22 mouse cellular contexts compared by ENCODE assay signal in genomic region chr5:3461401-3461800, GRCm38 (mm10).
DNase-seq lines count a peak whose midpoint lies in the region; ATAC-seq and TF ChIP-seq lines count a peak whose summit lies in the region.
"Had no signal": no experiment of that assay in that cellular context is flagged by ENCODE, and none has a peak within 500 bp of the region (broad histone marks: within the 10 kb centered on the region; RNA-seq: fewer than 3 reads in every experiment).

No protein-coding gene starts in this region.

- H3K27me3 ChIP-seq in limb, embryonic 11.5 days (ENCODE audit: control insufficient read depth, insufficient read depth, low read length) = no peaks in the 10 kb centered on the region
- H3K27me3 ChIP-seq in limb, embryonic 10.5 days (ENCODE audit: low read depth, poor library complexity, severe bottlenecking) = no peaks in the 10 kb centered on the region
- no peaks in the 10 kb centered on the region for H3K27me3 ChIP-seq in MEL (ENCODE audit: control insufficient read depth in 1 of 2, insufficient read depth in 2 of 2, low read length in 2 of 2)
- H3K27me3 ChIP-seq: forebrain, embryonic 12.5 days; heart, embryonic 15.5 days; limb, embryonic 12.5 days; liver, embryonic 13.5 days; midbrain, embryonic 12.5 days; neural tube, embryonic 13.5 days had no signal

- no peak for TF ChIP-seq CTCF in MEL (IDR thresholded peaks at IDR 0.05 in 2 of 3, conservative IDR thresholded peaks at IDR 0.05 in 1 of 3; ENCODE audit: control insufficient read depth in 1 of 3, insufficient read depth in 1 of 3, low read depth in 2 of 3, low read length in 3 of 3, poor library complexity in 1 of 3, severe bottlenecking in 1 of 3)

- H3K4me3 ChIP-seq in limb, embryonic 11.5 days (ENCODE audit: low read depth, low read length) = no peak overlapping the region
- no peak overlapping the region for H3K4me3 ChIP-seq in limb, embryonic 10.5 days
- H3K4me3 ChIP-seq in MEL (ENCODE audit: control insufficient read depth in 1 of 2, insufficient read depth in 1 of 2, low read depth in 2 of 2, low read length in 2 of 2) = no peak overlapping the region
- H3K4me3 ChIP-seq: embryonic facial prominence, embryonic 10.5 days; forebrain, embryonic 12.5 days; heart, adult 2 months; heart, embryonic 15.5 days; limb, embryonic 12.5 days; liver, embryonic 13.5 days; midbrain, embryonic 12.5 days; neural tube, embryonic 13.5 days had no signal

- no peak for TF ChIP-seq RAD21 in MEL (IDR thresholded peaks at IDR 0.05; ENCODE audit: low read depth, low read length)

- DNase-seq in limb, embryonic 11.5 days (ENCODE audit: low spot score) = peak; percentile 18
- no peak for DNase-seq in limb, embryonic 10.5 days (ENCODE audit: low spot score)
- DNase-seq in MEL (ENCODE audit: low read depth, low spot score) = peak; percentile 49
- peak; percentile 12 for DNase-seq in naive thymus-derived CD4-positive, alpha-beta T cell, adult 2 months (ENCODE audit: low read depth)
- DNase-seq in embryo, embryonic 11 days = no peak
- DNase-seq in gastrocnemius, postnatal 36 days = no peak
- DNase-seq: cerebellum, postnatal 25 days; heart, adult 2 months; heart, postnatal 4 days; kidney, adult 11 months; liver, embryonic 13.5 days; lung, postnatal 14 days had no signal

- TF ChIP-seq POLR2A in MEL (IDR thresholded peaks at IDR 0.05; ENCODE audit: control insufficient read depth in 1 of 2, insufficient read depth in 1 of 2, low read depth in 1 of 2, low read length in 2 of 2, poor library complexity in 1 of 2) = no peak

- H3K4me1 ChIP-seq in limb, embryonic 11.5 days (ENCODE audit: control insufficient read depth, insufficient read depth, low read length) = peaks cover 19% of the 10 kb centered on the region
- H3K4me1 ChIP-seq in limb, embryonic 10.5 days = peaks cover 44% of the 10 kb centered on the region
- H3K4me1 ChIP-seq in MEL (ENCODE audit: control insufficient read depth in 1 of 2, insufficient read depth in 2 of 2, low read length in 2 of 2) = no peaks in the 10 kb centered on the region; a peak in 1 of 4 replicates
- H3K4me1 ChIP-seq: forebrain, embryonic 12.5 days; midbrain, embryonic 12.5 days; neural tube, embryonic 13.5 days had no signal

- no peak for TF ChIP-seq EP300 in MEL (IDR thresholded peaks at IDR 0.05; ENCODE audit: low read depth in 1 of 2, low read length in 2 of 2)

- no peak overlapping the region for H3K4me2 ChIP-seq in limb, embryonic 11.5 days (ENCODE audit: low read depth, severe bottlenecking)
- H3K4me2 ChIP-seq: forebrain, embryonic 12.5 days; heart, embryonic 15.5 days; limb, embryonic 12.5 days; liver, embryonic 13.5 days; midbrain, embryonic 12.5 days; neural tube, embryonic 13.5 days had no signal

- no peaks in the 10 kb centered on the region for H3K36me3 ChIP-seq in limb, embryonic 11.5 days (ENCODE audit: control insufficient read depth, insufficient read depth, low read length)
- peaks cover 6% of the 10 kb centered on the region; the same call in 1 of the 2 replicates for H3K36me3 ChIP-seq in limb, embryonic 10.5 days
- H3K36me3 ChIP-seq in MEL (ENCODE audit: control insufficient read depth in 1 of 2, insufficient read depth in 2 of 2, low read length in 2 of 2) = peaks cover 0 to 33% of the 10 kb centered on the region in 2 experiments; a peak in 3 of 4 replicates
- H3K36me3 ChIP-seq: embryonic facial prominence, embryonic 10.5 days; forebrain, embryonic 12.5 days; heart, embryonic 15.5 days; limb, embryonic 12.5 days; liver, embryonic 13.5 days; midbrain, embryonic 12.5 days; neural tube, embryonic 13.5 days had no signal

- no peak overlapping the region for H3K9ac ChIP-seq in limb, embryonic 11.5 days (ENCODE audit: low read length)
- H3K9ac ChIP-seq in MEL (ENCODE audit: control insufficient read depth, low read depth, low read length, poor library complexity, severe bottlenecking) = no peak overlapping the region
- H3K9ac ChIP-seq: forebrain, embryonic 12.5 days; heart, embryonic 15.5 days; limb, embryonic 12.5 days; liver, embryonic 13.5 days; midbrain, embryonic 12.5 days; neural tube, embryonic 13.5 days had no signal

- H3K79me2 ChIP-seq in MEL (ENCODE audit: control insufficient read depth, insufficient read depth, low read length, poor library complexity) = peaks cover 22% of the 10 kb centered on the region

- ATAC-seq in limb, embryonic 11.5 days (ENCODE audit: insufficient number of reproducible peaks, low FRiP score, low TSS enrichment, low read depth) = no peak
- ATAC-seq in granulocyte monocyte progenitor cell, adult 5-6 weeks (replicated peaks; ENCODE audit: poor library complexity, severe bottlenecking) = peak; percentile 60
- no peak for ATAC-seq in erythroid progenitor cell, adult 5-6 weeks (replicated peaks; ENCODE audit: low FRiP score, poor library complexity, severe bottlenecking)
- ATAC-seq: hindbrain, embryonic 16.5 days had no signal

- intact Hi-C loops in gastrocnemius, postnatal 36 days (cut with DNase I) = no loop called here

- WGBS in limb, embryonic 11.5 days = 87% methylated on average over 7 of the region's 7 CpGs
- WGBS in limb, embryonic 10.5 days = 95% methylated on average over 7 of the region's 7 CpGs

- no peaks in the 10 kb centered on the region for H3K9me3 ChIP-seq in limb, embryonic 11.5 days (ENCODE audit: control insufficient read depth, low read length)
- H3K9me3 ChIP-seq in limb, embryonic 10.5 days (replicated peaks) = no peaks in the 10 kb centered on the region
- no peaks in the 10 kb centered on the region for H3K9me3 ChIP-seq in MEL (replicated peaks; ENCODE audit: insufficient read depth, low read length)
- H3K9me3 ChIP-seq: embryonic facial prominence, embryonic 10.5 days; forebrain, embryonic 12.5 days; heart, embryonic 15.5 days; limb, embryonic 12.5 days; liver, embryonic 13.5 days; midbrain, embryonic 12.5 days; neural tube, embryonic 13.5 days had no signal

- no peak overlapping the region for H3K27ac ChIP-seq in limb, embryonic 11.5 days (replicated peaks; ENCODE audit: low read depth, low read length)
- no peak overlapping the region for H3K27ac ChIP-seq in limb, embryonic 10.5 days
- no peak overlapping the region for H3K27ac ChIP-seq in MEL (ENCODE audit: control insufficient read depth, low read depth, low read length)
- H3K27ac ChIP-seq: embryonic facial prominence, embryonic 10.5 days; forebrain, embryonic 12.5 days; heart, adult 2 months; heart, embryonic 15.5 days; kidney, postnatal 0 days; limb, embryonic 12.5 days; liver, embryonic 13.5 days; midbrain, embryonic 12.5 days; neural tube, embryonic 13.5 days had no signal

TF ChIP-seq in MEL, 35 proteins besides CTCF, POLR2A, EP300 and RAD21:
- TF ChIP-seq NRF1 (IDR thresholded peaks at IDR 0.05; ENCODE audit: insufficient read depth, low read depth, low read length, poor library complexity, severe bottlenecking) = no peak
- no peak for TF ChIP-seq MAX (IDR thresholded peaks at IDR 0.05; ENCODE audit: low read length)
- no peak for TF ChIP-seq CHD1 (IDR thresholded peaks at IDR 0.05; ENCODE audit: low read depth, low read length)
- TF ChIP-seq UBTF (IDR thresholded peaks at IDR 0.05; ENCODE audit: borderline replicate concordance, insufficient read depth, low read depth, low read length) = no peak
- TF ChIP-seq NELFE (IDR thresholded peaks at IDR 0.05; ENCODE audit: low read depth, low read length) = no peak
- TF ChIP-seq CHD2 (IDR thresholded peaks at IDR 0.05; ENCODE audit: low read length) = no peak
- no peak for TF ChIP-seq BHLHE40 (IDR thresholded peaks at IDR 0.05; ENCODE audit: borderline replicate concordance, low read depth, low read length)

Comparison
In these comparisons a context has a peak if more than half of its experiments do, and no peak if none do; other contexts are left out.
1. DNase-seq: peak in limb, embryonic 11.5 days (single experiment), MEL (single experiment) and naive thymus-derived CD4-positive, alpha-beta T cell, adult 2 months (single experiment); none in limb, embryonic 10.5 days (single experiment), embryo, embryonic 11 days (single experiment) and gastrocnemius, postnatal 36 days (0 of 2).